Mouse (Mus musculus): ENCODE data around the gene Cog2.
A peak's percentile ranks its signal among the peaks of the same experiment; 100 is the strongest.

Gene Cog2

DNA sequence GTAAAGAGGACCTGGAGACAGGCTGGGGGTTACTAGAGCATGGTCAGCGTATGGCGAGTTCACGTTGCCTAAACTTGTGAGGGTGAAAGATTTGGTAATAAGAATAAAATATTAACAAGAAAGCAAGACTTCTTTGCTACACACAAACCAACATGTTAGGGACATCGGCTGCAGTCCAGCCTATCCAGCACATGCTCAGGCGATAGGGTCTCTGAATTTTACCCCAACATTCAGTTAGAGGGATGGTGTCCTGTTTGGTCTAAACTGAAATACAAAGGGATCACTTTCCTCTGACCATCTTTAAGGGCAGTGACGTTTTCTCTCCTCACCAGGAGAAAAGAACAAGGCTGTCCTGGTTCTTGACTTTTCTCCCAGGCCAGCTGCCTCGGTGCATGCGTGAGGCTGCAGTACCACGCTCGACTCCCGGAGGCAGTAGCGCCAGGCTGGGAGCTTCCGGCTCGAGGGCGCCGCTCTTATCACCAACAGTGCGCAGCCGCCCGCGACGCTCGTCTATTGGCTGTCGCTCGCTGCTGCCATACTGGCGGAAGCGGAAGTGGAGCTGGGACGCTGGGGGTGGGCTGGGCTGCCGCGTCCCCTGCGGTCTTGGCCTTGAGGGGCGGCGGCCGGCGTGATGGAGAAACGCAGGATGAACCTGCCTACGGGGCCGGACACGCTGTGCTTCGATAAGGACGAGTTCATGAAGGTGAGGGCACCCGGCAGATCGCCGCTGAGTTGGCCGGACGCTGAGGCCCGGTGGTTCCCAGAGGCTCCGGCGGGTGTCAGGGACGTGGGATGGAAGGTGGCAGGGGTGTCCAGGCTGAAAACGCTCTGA, at the start of gene Cog2:
Cog2 (plus strand) TSS at position 519 of the 832 bp plus-strand sequence.
- DNase-seq = peak; percentile 86 to 91

DNA sequence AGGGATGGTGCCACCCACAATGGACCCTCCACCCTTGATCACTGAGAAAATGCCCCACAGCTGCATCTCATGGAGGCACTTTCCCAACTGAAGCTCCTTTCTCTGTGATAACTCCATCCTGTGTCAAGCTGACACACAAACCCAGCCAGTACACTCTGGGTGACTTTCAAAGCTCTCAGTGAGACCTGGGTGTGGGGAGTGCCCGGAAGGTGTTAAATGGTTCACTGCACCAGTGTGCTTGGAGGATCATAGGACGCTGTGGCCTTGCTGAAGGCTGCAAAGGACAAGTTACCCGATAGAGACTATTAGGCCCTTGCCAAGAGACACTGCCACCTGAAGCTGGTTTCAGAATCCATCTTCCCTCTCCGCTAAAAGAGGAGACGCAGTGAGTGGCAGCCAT, 44.9 kb upstream of the Cog2 start:
- DNase-seq = no peak

DNA sequence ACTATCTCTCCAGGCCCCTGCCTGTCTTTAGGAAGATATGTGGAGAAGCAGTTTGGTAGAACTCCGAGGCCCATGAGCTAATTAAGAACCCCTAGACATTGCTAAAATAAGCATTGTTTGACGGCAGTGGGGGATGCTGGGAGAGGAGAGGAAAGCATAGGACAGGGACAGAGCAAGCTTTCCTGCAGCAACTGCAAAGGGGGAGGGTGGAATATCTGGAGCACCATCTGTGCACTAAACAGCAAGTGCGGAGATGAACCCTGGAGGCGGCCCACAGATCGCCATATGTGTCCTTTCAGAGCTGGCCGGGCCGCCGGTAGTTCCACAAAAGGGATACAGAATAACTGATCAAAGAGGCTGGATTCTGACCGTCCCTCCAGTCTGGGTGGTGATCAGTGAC, 43.9 kb upstream of the Cog2 start:
- DNase-seq = no peak

GRCm38 (mm10) chr8:124479251-124479650, 41.3 kb upstream of the Cog2 start:
- DNase-seq = no peak

- DNase-seq = no peak
Observed at GRCm38 (mm10) chr8:124480321-124480720, 40.2 kb upstream of the Cog2 start.

DNA sequence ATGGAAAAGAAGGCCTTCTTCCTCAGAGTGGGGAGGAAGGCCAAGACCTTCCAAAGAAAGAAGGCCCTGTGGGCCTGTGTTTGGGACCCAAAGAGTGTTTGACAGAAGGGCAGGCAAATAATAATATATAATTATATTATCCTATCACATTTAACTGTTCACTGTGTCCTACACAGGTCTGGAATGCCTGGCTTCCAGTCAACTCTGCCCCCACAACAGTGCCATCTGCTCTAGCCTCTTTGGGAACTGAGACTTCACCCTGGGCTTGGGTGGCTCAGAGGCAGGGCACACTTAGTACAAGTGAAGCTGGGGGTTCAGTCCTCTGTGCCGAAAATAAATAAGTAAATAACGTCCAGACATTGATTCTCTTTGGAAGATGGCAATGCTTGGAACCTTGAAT, 37.8 kb upstream of the Cog2 start:
- no peak for DNase-seq

GRCm38 (mm10) chr8:124483356-124484115, 37.0 kb upstream of the Cog2 start:
- DNase-seq = no peak

DNA sequence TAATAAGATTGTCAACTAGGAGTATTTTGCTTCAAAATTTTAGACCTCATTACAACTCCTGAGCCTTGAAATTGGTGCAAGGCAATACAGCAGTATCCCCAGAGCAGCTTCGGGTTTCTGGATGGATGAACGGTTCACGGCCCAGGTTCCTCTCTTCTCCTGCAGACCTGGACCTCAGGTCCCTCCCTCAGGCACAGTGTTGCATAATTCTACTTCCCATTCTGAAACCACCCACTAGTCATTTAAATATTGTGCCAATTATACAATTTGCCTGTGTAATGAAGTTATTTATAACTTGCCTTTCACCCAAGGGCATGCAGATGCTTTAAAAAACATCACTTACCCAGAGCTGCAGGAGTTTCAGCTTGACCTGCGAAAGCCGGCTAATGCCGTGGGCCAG, 31.3 kb upstream of the Cog2 start:
- peak; percentile 24 to 72 for DNase-seq

GRCm38 (mm10) chr8:124489786-124490185, 30.8 kb upstream of the Cog2 start:
- DNase-seq = no peak

DNA sequence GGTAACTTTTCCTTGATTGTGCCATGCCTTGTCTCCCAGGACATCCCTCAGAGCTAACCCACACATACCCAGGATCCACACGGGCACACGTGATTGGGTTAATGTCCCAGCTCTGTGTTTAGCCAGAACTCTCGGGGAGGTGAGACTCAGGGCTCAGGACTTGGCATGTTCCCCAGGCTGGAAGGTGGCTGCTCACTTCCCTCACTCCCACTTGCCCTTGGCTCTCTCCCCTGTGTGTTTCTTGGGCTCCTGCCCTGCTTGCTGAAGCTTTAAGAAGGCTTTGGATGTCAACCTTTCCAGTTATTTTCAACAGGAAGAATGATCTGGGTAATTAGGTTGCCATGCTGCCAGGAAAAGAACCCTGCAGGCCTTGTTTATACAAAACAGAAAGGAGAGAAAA, 26.2 kb upstream of the Cog2 start:
- DNase-seq = peak; percentile 88 to 93

DNA sequence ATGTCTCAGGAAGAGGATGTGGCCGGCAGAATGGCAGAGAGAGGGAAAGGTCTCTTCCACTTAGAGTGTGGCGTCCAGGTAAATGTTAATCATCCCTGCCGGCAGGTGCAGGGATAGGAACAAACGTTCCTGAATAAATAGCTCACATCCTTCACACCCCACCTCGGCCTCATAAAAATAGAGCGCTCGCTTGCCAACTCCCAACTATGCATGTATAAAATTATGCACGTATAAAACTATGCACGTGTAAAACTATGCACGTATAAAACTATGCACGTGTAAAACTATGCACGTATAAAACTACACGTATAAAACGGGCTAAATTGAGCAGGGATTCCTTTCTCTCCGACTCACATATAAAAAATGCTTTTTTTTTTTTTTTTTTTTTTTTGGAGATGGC, 25.6 kb upstream of the Cog2 start:
- no peak for DNase-seq

DNA sequence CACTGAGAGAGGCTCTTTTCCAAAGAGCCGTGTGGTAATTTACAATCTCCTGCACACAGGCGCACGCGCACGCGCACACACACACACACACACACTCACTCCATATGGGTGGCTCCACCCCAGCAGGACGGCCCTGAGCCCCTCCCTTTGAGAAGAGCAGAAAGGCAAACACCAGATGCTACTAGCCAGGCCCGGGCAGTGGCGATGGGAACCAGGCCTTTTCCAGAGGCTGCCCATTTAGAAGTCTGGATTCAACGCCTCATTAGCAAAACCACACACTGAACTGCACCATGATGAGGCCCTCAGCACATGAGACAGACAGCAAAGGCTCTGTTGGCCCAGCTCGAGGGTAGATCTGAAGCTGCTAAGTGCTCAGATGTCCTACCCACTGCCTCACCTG, 24.9 kb upstream of the Cog2 start:
- DNase-seq = no peak

- DNase-seq = no peak
Observed at GRCm38 (mm10) chr8:124496266-124496665, 24.3 kb upstream of the Cog2 start.

DNA sequence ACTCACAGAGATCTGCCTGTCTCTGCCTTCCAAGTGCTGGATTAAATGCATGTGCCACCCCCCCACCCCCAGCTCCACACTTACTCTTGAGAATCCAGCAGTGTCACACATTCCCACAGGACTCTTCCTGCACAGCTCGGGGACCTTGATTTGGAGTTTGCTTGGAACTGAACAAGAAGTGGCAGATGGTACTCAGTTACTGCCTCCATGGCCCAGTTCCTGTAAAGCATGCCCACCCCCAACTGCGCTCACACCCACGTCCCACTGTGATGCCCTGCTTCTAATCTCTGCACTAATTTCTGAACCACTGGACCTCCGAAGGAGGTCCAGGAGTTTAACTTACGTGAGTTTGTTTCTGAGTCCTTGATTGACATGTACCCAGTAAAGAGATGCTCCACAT, 23.7 kb upstream of the Cog2 start:
- no peak for DNase-seq

- no peak for DNase-seq
Observed at GRCm38 (mm10) chr8:124498398-124498797, 22.2 kb upstream of the Cog2 start.

- peak in 1 of 2 experiments; percentile 24 for DNase-seq
Observed at GRCm38 (mm10) chr8:124499236-124499937, 21.2 kb upstream of the Cog2 start.

DNA sequence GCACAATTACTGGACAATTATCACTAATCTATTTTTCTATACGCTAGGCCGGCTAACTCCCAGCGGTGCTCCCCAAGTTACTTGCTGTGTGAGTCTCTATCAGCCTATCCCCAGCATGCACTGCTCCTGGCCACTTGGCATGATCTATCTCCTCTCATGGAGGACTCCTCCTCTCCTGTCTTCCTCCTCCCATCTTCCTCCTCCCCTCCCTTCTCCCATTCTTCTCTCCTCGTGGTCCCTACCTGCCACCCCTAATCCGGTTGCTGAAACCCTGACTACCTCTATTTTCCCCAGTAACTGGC, 20.7 kb upstream of the Cog2 start:
- DNase-seq = no peak

DNA sequence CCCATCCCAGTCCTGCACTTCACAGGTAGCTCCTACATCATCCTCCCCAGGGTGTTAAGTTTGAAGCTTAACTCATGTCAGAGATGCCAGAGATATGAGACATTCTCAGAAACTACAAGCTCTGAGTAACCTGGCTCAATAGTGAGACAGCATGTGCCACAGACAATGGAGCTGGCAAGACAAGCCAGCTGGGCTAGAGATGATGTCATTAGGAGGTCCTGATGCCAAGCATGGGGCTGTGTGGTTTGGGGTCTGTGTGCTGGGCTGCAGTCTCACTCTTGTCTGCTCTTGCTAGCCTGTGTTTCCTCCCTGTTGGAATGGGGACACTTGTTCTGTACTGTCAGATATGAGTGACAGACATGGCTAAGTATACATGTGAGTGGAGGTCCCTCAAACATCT, 14.9 kb upstream of the Cog2 start:
- no peak for DNase-seq

- DNase-seq = no peak
Observed at GRCm38 (mm10) chr8:124507572-124508320, 12.8 kb upstream of the Cog2 start.

GRCm38 (mm10) chr8:124508321-124508695, 12.3 kb upstream of the Cog2 start:
- no peak for DNase-seq

GRCm38 (mm10) chr8:124509156-124509555, 11.4 kb upstream of the Cog2 start:
- DNase-seq = no peak

- no peak for DNase-seq
Observed at GRCm38 (mm10) chr8:124516039-124516438, 4.5 kb upstream of the Cog2 start.

- no peak for DNase-seq
Observed at GRCm38 (mm10) chr8:124516525-124516924, 4.0 kb upstream of the Cog2 start.

All from kidney, adult 8-10 months (tissue).